Mouse (Mus musculus): ENCODE data around the gene Fibp. TPM values are rescaled to one million over a fixed set of nuclear protein-coding genes. Genes with fewer than 3 reads are reported as not detected.

The Fibp gene
- polyA plus RNA-seq, 1 experiment from 2014 or later, result 44.3 TPM

DNA sequence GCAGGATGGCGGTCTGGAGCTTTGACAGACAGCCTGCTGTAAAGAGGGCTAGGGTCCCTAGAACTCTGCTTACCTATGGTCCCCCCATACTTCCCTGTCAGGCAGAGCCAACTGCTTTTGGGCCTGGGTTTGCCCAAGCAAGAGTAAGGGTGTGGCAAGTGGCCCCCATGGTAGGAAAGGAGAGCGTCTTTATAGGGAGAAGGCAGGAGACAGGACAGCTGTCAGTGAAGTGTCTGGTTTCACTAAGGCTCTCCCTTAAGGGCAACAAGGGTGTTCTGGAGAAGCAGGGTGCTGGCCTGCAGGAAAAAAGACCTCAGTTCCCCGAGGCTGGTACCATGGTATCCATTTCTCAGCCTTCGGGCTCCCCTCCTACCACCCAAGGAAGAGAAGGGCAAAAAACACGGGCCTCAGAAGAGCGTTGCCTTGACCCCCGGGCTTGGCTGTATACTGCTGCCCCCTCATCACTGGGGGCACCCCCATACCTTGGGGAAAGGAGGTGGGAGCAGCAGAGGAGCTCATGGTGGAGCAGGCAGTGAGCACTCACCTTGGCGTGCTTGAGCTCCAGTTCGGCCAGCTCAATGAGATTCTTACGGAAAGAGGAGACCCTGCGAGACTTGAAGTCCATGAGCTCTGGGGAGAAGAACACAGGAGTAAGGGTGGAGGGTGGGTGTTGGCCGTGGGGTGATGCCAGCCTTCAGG lies 35.1 kb downstream of the Fibp start:
- H3K36me3 ChIP-seq, result peaks cover 69% of the 10 kb centered on the region
- H3K4me2 ChIP-seq, result no peak overlapping the region
- no peak for ATAC-seq
- H3K9ac ChIP-seq, result no peak overlapping the region
- 0 out of 2 replicates have a peak overlapping the region, but pooled peaks have one; percentile 36 for H3K27ac ChIP-seq
- H3K4me1 ChIP-seq, result peaks cover 24% of the 10 kb centered on the region
- no peaks in the 10 kb centered on the region for H3K9me3 ChIP-seq (replicated peaks)
- no peak overlapping the region for H3K4me3 ChIP-seq
- no peaks in the 10 kb centered on the region for H3K27me3 ChIP-seq (replicated peaks)
- 78% methylated on average over 12 of the region's 12 CpGs for WGBS (ENCODE audit: insufficient replicate concordance)

DNA sequence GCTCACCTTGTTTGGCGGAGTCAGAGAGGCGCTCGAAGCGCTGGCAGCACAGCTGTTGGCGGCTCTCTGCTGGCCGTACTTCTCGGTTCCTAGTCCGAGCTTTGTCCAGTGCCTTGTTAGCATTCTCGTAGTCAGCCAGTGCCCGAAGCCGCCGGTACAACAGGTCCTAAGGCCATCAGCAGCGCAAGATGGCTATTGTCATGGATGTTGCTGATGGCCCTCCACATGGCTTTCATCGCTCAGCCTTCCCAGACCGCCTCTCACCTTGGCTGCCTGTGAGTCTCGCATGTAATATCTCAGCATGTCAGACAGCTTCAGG lies 35.6 kb downstream of the Fibp start:
- Histone ChIP-seq H3K27me3 (replicated peaks) (no peaks in the 10 kb centered on the region), H3K9ac (no peak overlapping the region), H3K4me2 (no peak overlapping the region), H3K27ac (no peak overlapping the region), H3K4me3 (no peak overlapping the region), H3K9me3 (replicated peaks) (no peaks in the 10 kb centered on the region), H3K4me1 (peaks cover 24% of the 10 kb centered on the region), H3K36me3 (peaks cover 69% of the 10 kb centered on the region)
- ATAC-seq, result no peak
- WGBS (ENCODE audit: insufficient replicate concordance), result 88% methylated on average over 16 of the region's 16 CpGs

- Histone ChIP-seq H3K36me3 (peaks cover 43% of the 10 kb centered on the region), H3K4me3 (no peak overlapping the region), H3K27ac (no peak overlapping the region), H3K4me1 (no peaks in the 10 kb centered on the region), H3K9ac (no peak overlapping the region), H3K27me3 (replicated peaks) (no peaks in the 10 kb centered on the region), H3K9me3 (replicated peaks) (no peaks in the 10 kb centered on the region), H3K4me2 (no peak overlapping the region)
- WGBS (ENCODE audit: insufficient replicate concordance), result 63% methylated on average over 2 of the region's 2 CpGs
- no peak for ATAC-seq
Observed at GRCm38 (mm10) chr19:5500330-5500875, 40.0 kb downstream of the Fibp start.

- no peak for ATAC-seq
- WGBS (ENCODE audit: insufficient replicate concordance), result 69% methylated on average over 17 of the region's 17 CpGs
- Histone ChIP-seq H3K27me3 (replicated peaks) (no peaks in the 10 kb centered on the region), H3K36me3 (peaks cover 12% of the 10 kb centered on the region), H3K27ac (no peak within 1 kb of the TSS), H3K4me1 (0 out of 2 replicates have a peak, but pooled peaks cover 8% of the 10 kb centered on the region), H3K4me2 (no peak within 1 kb of the TSS), H3K9me3 (replicated peaks) (no peaks in the 10 kb centered on the region), H3K4me3 (no peak within 1 kb of the TSS), H3K9ac (no peak within 1 kb of the TSS)
Observed at GRCm38 (mm10) chr19:5503687-5504086, 43.3 kb downstream of the Fibp start, which contains the start of gene 1700020D05Rik. 1700020D05Rik (minus strand) TSS chr19:5503787.

- peak; percentile 98 for ATAC-seq
- Histone ChIP-seq H3K4me2 (peak within 1 kb of the TSS; percentile 97), H3K9ac (peak within 1 kb of the TSS; percentile 80), H3K4me1 (peaks cover 48% of the 10 kb centered on the region), H3K27me3 (replicated peaks) (no peaks in the 10 kb centered on the region), H3K9me3 (replicated peaks) (no peaks in the 10 kb centered on the region), H3K4me3 (peak within 1 kb of the TSS; percentile 68), H3K36me3 (no peaks in the 10 kb centered on the region), H3K27ac (peak within 1 kb of the TSS; percentile 83)
- WGBS (ENCODE audit: insufficient replicate concordance), result 3% methylated on average over 47 of the region's 47 CpGs
Observed at GRCm38 (mm10) chr19:5510031-5511026, 49.9 kb downstream of the Fibp start, which contains the start of gene Snx32. Snx32 (minus strand) TSS chr19:5510538.

DNA sequence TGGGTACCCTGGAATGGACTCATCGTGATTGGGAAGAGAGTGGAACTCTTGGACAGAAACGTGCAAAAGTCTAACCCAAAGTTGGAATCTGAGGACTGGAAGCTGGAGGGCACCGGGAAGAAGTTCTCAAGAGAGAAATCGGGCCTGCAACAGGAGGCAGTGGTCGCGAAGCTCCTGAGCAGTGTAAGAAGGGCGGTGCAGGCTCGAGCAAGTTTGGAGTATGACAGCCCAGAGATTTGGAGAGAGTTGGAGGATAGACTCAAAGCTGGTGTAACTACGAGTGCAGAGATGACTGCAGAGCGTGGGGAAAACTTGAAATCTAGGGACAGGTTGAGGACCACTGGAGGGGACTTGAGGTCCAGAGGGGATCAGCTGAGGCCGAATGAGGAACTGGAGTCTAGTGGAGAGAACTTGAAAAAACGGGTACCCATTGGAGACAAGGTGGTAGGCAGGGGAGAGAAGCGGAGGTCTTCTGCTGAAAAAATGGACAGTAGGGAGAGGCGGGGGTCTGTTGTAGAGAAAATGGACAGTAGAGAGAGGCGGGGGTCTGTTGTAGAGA lies 50.7 kb downstream of the Fibp start:
- no peaks in the 10 kb centered on the region for H3K9me3 ChIP-seq (replicated peaks)
- no peak for ATAC-seq
- 24% methylated on average over 15 of the region's 15 CpGs for WGBS (ENCODE audit: insufficient replicate concordance)
- no peaks in the 10 kb centered on the region for H3K36me3 ChIP-seq
- H3K4me1 ChIP-seq, result peaks cover 48% of the 10 kb centered on the region
- H3K4me3 ChIP-seq, result peak overlapping the region; percentile 68
- H3K27me3 ChIP-seq (replicated peaks), result no peaks in the 10 kb centered on the region
- H3K27ac ChIP-seq, result peak overlapping the region; percentile 74
- peak overlapping the region; percentile 80 for H3K9ac ChIP-seq
- peak overlapping the region; percentile 97 for H3K4me2 ChIP-seq

DNA sequence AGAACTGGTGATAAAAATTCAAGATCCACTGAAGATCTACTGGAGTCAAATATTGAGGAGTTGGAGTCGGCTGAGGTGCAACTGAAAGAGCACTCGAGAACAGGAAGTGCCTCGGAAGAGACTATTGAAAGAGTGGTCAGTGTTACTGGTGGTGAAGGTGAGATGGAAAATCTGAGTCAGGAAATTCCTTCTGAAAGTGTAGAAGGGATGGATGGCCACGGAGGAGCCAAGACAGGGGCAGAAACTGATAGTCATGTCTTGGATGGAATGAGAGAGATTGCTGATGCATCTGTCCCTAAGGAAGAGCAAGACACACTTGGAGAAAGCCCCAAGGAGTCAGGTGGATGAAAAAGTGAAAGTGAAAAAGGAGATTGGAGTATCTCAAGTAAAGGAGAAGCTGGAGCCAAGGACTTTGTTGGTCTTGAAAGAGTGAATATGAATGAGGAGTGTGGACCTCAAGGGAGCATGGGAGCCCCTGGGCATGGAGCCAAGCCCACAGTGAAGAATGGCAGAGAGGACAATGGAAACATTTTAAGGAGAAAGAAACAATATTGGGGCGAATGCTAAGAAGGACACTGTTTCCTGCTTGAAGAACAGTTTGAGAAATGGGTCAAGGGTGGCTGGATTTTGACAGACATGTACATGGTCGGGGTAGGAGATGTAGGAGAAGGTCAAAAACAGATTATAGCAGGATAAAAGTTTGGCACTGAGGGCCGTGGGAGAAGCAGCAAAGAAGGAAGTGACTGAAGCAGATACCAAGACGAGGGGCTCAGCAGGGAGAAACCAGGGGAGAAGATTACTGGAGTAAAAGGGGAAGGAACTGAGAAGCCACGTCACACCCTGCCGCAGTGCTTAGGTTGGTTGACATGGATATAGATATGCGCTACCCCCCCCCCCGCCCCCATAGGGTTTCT lies 51.9 kb downstream of the Fibp start:
- Histone ChIP-seq H3K9ac (peak overlapping the region; percentile 40; the same call in 1 of the 2 replicates), H3K4me3 (peak overlapping the region; percentile 68), H3K4me2 (peak overlapping the region; percentile 97), H3K27ac (peak overlapping the region; percentile 53), H3K27me3 (replicated peaks) (no peaks in the 10 kb centered on the region), H3K36me3 (no peaks in the 10 kb centered on the region), H3K9me3 (replicated peaks) (no peaks in the 10 kb centered on the region), H3K4me1 (peaks cover 48% of the 10 kb centered on the region)
- WGBS (ENCODE audit: insufficient replicate concordance), result 22% methylated on average over 12 of the region's 12 CpGs
- no peak for ATAC-seq

GRCm38 (mm10) chr19:5513005-5513349 lies 52.6 kb downstream of the Fibp start:
- WGBS (ENCODE audit: insufficient replicate concordance), result 42% methylated on average over 3 of the region's 3 CpGs
- no peaks in the 10 kb centered on the region for H3K27me3 ChIP-seq (replicated peaks)
- no peak overlapping the region for H3K9ac ChIP-seq
- H3K9me3 ChIP-seq (replicated peaks), result no peaks in the 10 kb centered on the region
- H3K4me2 ChIP-seq, result peak overlapping the region; percentile 97
- ATAC-seq, result no peak
- peaks cover 46% of the 10 kb centered on the region for H3K4me1 ChIP-seq
- no peak overlapping the region for H3K4me3 ChIP-seq
- H3K27ac ChIP-seq, result no peak overlapping the region
- H3K36me3 ChIP-seq, result no peaks in the 10 kb centered on the region

Other genes with a start within 250 kb of the Fibp start
- 17.2 and 19.7 TPM in 2 replicates for gene Pacs1, start 187.5 kb upstream of the Fibp start, polyA plus RNA-seq (2016; fragmentation: Nextera tagmentation; extraction: Ambion mirVana)
- 183 and 187 TPM in 2 replicates for gene Sf3b2, start 165.2 kb upstream of the Fibp start, polyA plus RNA-seq (2016; fragmentation: Nextera tagmentation; extraction: Ambion mirVana)
- gene Gal3st3, start 162.3 kb upstream of the Fibp start, polyA plus RNA-seq (2016; fragmentation: Nextera tagmentation; extraction: Ambion mirVana), result 0.29 and 0.54 TPM in 2 replicates
- gene Catsper1, start 124.9 kb upstream of the Fibp start, polyA plus RNA-seq (2016; fragmentation: Nextera tagmentation; extraction: Ambion mirVana), result not detected in 2 replicates
- not detected in 2 replicates for gene Cst6, start 111.0 kb upstream of the Fibp start, polyA plus RNA-seq (2016; fragmentation: Nextera tagmentation; extraction: Ambion mirVana)
- gene Eif1ad, start 93.9 kb upstream of the Fibp start, polyA plus RNA-seq (2016; fragmentation: Nextera tagmentation; extraction: Ambion mirVana), result 50.3 and 54.0 TPM in 2 replicates
- gene Banf1, start 93.4 kb upstream of the Fibp start, polyA plus RNA-seq (2016; fragmentation: Nextera tagmentation; extraction: Ambion mirVana), result 365 and 372 TPM in 2 replicates
- 69.9 and 72.5 TPM in 2 replicates for gene Sart1, start 71.9 kb upstream of the Fibp start, polyA plus RNA-seq (2016; fragmentation: Nextera tagmentation; extraction: Ambion mirVana)
- gene Tsga10ip, start 58.1 kb upstream of the Fibp start, polyA plus RNA-seq (2016; fragmentation: Nextera tagmentation; extraction: Ambion mirVana), result 0.22 TPM in 1 of 2 replicates, not detected in the other
- gene Drap1, start 35.6 kb upstream of the Fibp start, polyA plus RNA-seq (2016; fragmentation: Nextera tagmentation; extraction: Ambion mirVana), result 108 TPM in 2 replicates
- gene AI837181, start 35.5 kb upstream of the Fibp start, polyA plus RNA-seq (2016; fragmentation: Nextera tagmentation; extraction: Ambion mirVana), result 21.8 and 24.0 TPM in 2 replicates
- gene Fosl1, start 13.1 kb upstream of the Fibp start, polyA plus RNA-seq (2016; fragmentation: Nextera tagmentation; extraction: Ambion mirVana), result not detected in 2 replicates
- gene Ccdc85b, start 2.7 kb upstream of the Fibp start, polyA plus RNA-seq (2016; fragmentation: Nextera tagmentation; extraction: Ambion mirVana), result 4.1 and 4.8 TPM in 2 replicates
- gene Ctsw, start 7.9 kb downstream of the Fibp start, polyA plus RNA-seq (2016; fragmentation: Nextera tagmentation; extraction: Ambion mirVana), result 0.43 and 0.53 TPM in 2 replicates
- gene Efemp2, start 13.3 kb downstream of the Fibp start, polyA plus RNA-seq (2016; fragmentation: Nextera tagmentation; extraction: Ambion mirVana), result 30.0 and 30.6 TPM in 2 replicates
- gene Mus81, start 27.8 kb downstream of the Fibp start, polyA plus RNA-seq (2016; fragmentation: Nextera tagmentation; extraction: Ambion mirVana), result 22.2 and 22.9 TPM in 2 replicates
- gene Cfl1, start 29.8 kb downstream of the Fibp start, polyA plus RNA-seq (2016; fragmentation: Nextera tagmentation; extraction: Ambion mirVana), result 1,523 and 1,533 TPM in 2 replicates
- gene 1700020D05Rik, start 43.2 kb downstream of the Fibp start, polyA plus RNA-seq (2016; fragmentation: Nextera tagmentation; extraction: Ambion mirVana), result 0.13 TPM in 1 of 2 replicates, not detected in the other
- gene Snx32, start 49.9 kb downstream of the Fibp start, polyA plus RNA-seq (2016; fragmentation: Nextera tagmentation; extraction: Ambion mirVana), result 7.5 and 8.8 TPM in 2 replicates
- gene Ovol1, start 100.0 kb downstream of the Fibp start, polyA plus RNA-seq (2016; fragmentation: Nextera tagmentation; extraction: Ambion mirVana), result not detected in 2 replicates
- 3.4 and 3.5 TPM in 2 replicates for gene Ap5b1, start 107.4 kb downstream of the Fibp start, polyA plus RNA-seq (2016; fragmentation: Nextera tagmentation; extraction: Ambion mirVana)
- 171 and 177 TPM in 2 replicates for gene Rnaseh2c, start 141.3 kb downstream of the Fibp start, polyA plus RNA-seq (2016; fragmentation: Nextera tagmentation; extraction: Ambion mirVana)
- 24.9 and 26.8 TPM in 2 replicates for gene Kat5, start 149.6 kb downstream of the Fibp start, polyA plus RNA-seq (2016; fragmentation: Nextera tagmentation; extraction: Ambion mirVana)
- 32.1 and 33.6 TPM in 2 replicates for gene Rela, start 176.9 kb downstream of the Fibp start, polyA plus RNA-seq (2016; fragmentation: Nextera tagmentation; extraction: Ambion mirVana)
- 41.4 and 41.8 TPM in 2 replicates for gene Sipa1, start 203.1 kb downstream of the Fibp start, polyA plus RNA-seq (2016; fragmentation: Nextera tagmentation; extraction: Ambion mirVana)
- gene Map3k11, start 228.1 kb downstream of the Fibp start, polyA plus RNA-seq (2016; fragmentation: Nextera tagmentation; extraction: Ambion mirVana), result 25.8 and 27.7 TPM in 2 replicates
- 18.4 and 18.6 TPM in 2 replicates for gene Pcnx3, start 228.3 kb downstream of the Fibp start, polyA plus RNA-seq (2016; fragmentation: Nextera tagmentation; extraction: Ambion mirVana)
- 0.18 and 0.19 TPM in 2 replicates for gene Kcnk7, start 243.8 kb downstream of the Fibp start, polyA plus RNA-seq (2016; fragmentation: Nextera tagmentation; extraction: Ambion mirVana)